Mouse (Mus musculus) gastrocnemius, postnatal 10 days (tissue): ENCODE measurements around the gene Rab7b. TPM values are rescaled to one million over a fixed set of nuclear protein-coding genes. Genes with fewer than 3 reads are reported as not detected.

Experiments
- total RNA-seq, 2 experiments: library from RNA; stranded (reverse); gene quantifications; 2 replicates each; pipeline ENCODE4 v1.2.3; 2021

Rab7b gene
- total RNA-seq, 2 experiments from 2014 or later, result 6.3 to 9.2 TPM

Other genes with a start within 250 kb of the Rab7b start
- gene Srgap2, start 161.3 kb upstream of the Rab7b start, total RNA-seq, result 10 to 100 TPM; 43.7 to 53.7 TPM
- 1 to 10 TPM; 1.0 to 1.4 TPM for gene Fam72a, start 160.8 kb upstream of the Rab7b start, total RNA-seq
- not detected for gene Avpr1b, start 89.5 kb upstream of the Rab7b start, total RNA-seq
- 1 to 10 TPM in 1 of 2 experiments, under 1 TPM in 1; 0.56 to 4.4 TPM for gene Ctse, start 50.4 kb upstream of the Rab7b start, total RNA-seq
- gene Slc26a9, start 55.3 kb downstream of the Rab7b start, total RNA-seq, result not detected
- 1 to 10 TPM; 1.3 to 1.6 TPM for gene Pm20d1, start 108.7 kb downstream of the Rab7b start, total RNA-seq
- 10 to 100 TPM; 56.1 to 64.2 TPM for gene Slc41a1, start 138.8 kb downstream of the Rab7b start, total RNA-seq
- gene Rab29, start 178.5 kb downstream of the Rab7b start, total RNA-seq, result 1 to 10 TPM; 7.1 to 8.9 TPM
- gene Nucks1, start 221.8 kb downstream of the Rab7b start, total RNA-seq, result 100 to 1,000 TPM; 102 to 105 TPM